Mouse (Mus musculus): ENCODE measurements around the gene Thada.
A peak's percentile ranks its signal among the peaks of the same experiment; 100 is the strongest.

Thada gene

GRCm38 (mm10) chr17:84161231-84161854 lies 304.7 kb downstream of the Thada start:
- no peak for DNase-seq (ENCODE audit: low spot score)

GRCm38 (mm10) chr17:84158891-84159290 lies 307.1 kb downstream of the Thada start:
- no peak for DNase-seq (ENCODE audit: low spot score)

DNA sequence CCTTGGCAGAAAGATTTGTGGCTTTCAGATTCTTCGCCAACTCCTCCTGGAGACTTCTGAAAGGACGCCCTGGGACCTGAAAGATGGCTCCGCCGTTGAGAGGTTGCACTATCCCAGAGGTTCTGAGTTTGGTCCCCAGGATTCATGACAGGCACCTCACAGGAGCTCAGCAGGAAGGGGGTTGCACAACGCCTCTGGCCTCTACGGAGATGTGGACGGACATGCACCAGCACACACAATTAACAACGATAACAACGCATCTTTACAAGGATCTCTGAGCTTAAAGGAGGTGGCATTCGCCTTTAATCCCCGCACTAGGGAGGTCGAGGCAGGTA lies 307.6 kb downstream of the Thada start:
- DNase-seq (ENCODE audit: low spot score), result no peak

GRCm38 (mm10) chr17:84157743-84158460 lies 308.1 kb downstream of the Thada start:
- no peak for DNase-seq (ENCODE audit: low spot score)

DNA sequence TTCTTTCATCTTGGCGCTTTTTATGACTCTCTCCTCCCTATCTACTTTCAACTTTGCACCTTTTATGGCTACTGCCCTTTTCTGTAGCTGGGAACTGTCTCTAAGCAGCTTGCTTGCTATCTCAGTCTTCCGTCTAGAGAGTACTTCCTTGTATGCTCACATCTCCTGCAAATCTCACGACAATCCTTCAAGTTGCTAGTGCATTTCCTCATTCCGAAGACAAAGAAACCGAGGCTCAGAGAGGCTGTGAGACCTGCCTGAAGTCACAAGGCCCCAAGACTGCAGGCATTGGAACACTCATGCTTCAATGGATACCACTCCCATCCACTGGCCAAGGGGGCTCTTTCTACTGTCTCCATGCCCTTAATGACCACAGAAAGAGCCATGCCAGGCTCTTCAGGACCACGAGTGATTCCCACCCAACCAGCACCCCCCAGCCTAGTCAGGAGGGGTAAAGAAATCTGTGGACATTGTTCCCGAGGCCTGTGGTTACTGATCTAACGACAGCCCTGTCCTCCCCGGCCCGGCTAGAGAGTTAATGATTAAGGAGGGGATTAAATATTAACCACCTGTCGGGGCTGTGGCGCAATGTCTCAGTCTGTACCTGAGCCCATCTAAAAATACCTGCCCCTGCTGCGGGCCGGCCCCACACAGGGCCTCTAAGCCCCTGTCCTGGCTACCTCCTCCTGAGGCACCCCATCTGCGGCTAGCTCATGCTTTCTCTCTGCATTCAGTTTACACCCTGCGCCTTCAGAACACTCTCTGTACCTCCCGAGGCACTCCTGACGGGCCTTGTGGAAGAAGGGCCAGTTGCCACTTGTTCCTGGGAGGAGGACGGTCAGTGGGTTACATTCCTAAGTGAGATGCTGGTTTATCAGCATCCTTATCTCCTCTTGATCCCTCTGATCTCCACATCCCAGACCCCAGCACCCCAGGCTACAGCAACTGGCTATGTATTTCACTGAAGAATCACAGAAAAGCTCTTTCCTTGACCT lies 309.0 kb downstream of the Thada start:
- DNase-seq (ENCODE audit: low spot score), result no peak

- no peak for DNase-seq (ENCODE audit: low spot score)
These were observed 309.8 kb downstream of the Thada start for GRCm38 (mm10) chr17:84156227-84156573.

GRCm38 (mm10) chr17:84155516-84156226 lies 310.3 kb downstream of the Thada start:
- DNase-seq (ENCODE audit: low spot score), result no peak

DNA sequence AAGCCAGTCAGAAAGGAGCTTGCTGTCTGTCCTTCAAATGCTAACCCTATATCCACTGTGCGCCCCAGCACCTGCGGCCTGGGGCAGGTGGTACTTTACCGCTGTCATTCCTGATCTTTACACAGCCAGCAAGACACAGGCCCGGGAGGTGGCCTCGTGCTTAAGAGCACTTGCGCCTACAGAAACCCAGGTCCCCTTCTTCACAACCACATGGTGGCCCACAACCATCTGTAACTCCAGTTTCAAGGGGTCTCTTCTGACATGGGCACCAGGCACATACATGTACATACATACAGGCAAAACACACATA lies 311.0 kb downstream of the Thada start:
- DNase-seq (ENCODE audit: low spot score), result no peak

- no peak for DNase-seq (ENCODE audit: low spot score)
These were observed 311.5 kb downstream of the Thada start for GRCm38 (mm10) chr17:84154302-84155028.

DNA sequence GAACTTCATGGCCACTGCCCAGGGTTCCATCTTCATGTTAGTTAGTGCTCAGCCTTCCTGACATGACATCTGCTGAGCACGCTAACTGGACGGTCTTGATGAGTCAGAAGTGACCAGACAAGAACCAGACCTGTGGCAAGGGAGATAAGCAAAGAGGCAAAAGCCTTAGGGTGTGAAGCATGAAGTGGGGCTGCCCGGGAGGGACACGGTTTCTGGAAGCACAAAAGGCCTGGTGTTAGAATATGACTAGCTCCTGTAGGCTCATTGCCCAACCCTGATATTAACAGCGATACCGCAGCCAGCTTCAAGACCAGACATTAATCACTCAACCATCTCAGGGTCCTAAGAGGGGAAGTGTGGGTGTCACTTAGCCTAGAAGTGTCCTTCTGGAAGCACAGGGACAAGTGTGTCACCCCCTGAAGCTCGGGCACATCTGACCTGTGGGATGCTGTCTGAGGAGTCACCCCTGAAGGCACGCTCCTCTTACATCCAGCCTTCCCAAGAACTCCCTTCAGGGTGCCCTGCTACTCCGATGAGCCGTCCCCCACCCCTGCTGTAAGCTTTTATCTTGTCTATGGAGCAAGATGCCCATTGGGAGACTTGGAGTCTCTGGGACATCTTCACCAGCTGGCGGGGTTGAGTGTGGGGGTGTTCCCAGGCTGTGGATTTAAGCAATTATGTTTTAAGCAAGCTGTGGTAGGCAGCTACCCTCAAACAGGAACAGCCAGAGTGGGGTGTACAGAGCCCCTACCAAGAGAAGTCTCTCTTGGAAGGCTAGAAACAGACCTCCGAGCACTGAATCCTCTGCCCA lies 312.8 kb downstream of the Thada start:
- DNase-seq (ENCODE audit: low spot score), result no peak

DNA sequence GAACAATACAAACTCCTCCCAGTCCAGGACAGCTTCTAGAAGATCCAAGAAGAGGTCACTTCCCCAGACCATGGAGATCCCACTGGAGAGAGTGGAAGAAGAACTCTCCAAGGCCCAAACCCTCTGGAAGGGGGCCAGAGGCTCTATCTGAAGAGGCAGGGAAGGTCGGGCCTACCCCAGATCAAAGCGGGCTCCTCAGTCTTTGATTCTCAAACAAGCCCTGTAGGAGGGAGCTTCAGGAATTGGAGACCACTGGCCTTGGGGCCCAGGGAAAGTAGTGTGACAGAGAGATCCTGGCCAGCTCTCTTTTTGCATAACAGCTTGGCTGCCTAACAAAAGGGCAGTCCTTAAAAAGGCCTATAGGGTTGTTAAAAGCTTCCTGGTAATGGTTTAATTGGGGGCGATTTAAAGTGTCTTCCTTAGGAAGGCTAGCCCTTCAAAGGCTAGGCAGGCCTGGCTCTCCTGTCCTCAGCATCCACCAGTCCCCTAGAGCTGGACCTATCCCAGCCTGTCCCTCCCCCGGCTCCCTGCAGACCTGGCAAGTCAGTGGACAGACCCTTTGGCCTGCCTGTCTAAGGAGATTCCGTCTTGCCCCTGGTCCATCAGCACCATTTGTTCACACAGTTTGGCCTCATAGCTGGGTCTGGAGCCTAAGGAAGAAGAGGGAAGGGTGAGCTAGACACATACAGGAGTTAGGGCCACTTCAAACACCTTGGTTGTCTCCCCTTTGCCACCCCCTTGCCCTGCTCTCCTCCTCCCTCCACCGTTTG lies 313.6 kb downstream of the Thada start:
- DNase-seq (ENCODE audit: low spot score), result no peak

GRCm38 (mm10) chr17:84151306-84151705 lies 314.7 kb downstream of the Thada start:
- DNase-seq (ENCODE audit: low spot score), result no peak

GRCm38 (mm10) chr17:84150291-84150690 lies 315.7 kb downstream of the Thada start:
- DNase-seq (ENCODE audit: low spot score), result no peak

DNA sequence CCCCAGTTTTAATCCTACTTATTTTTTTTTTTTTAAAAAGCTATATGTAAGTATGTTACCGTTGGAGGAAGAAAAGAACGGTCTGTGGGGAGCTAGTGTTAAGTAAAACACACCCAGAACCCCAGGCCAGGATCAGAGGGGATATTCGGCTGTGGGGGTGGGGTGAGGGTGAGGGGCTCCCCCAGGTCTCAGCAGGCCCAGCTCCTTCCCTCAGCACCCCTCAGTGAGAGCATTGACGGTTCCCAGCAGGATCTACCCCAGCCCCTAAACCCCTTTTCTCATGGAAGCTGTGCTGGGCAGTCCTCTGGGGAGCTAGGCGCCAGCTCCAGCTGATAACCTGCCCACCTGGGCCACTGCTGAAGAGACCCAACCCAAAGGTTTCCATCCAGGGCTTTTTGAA lies 316.4 kb downstream of the Thada start:
- DNase-seq (ENCODE audit: low spot score), result no peak

- DNase-seq (ENCODE audit: low spot score), result no peak
These were observed 317.2 kb downstream of the Thada start for GRCm38 (mm10) chr17:84148499-84149484.

DNA sequence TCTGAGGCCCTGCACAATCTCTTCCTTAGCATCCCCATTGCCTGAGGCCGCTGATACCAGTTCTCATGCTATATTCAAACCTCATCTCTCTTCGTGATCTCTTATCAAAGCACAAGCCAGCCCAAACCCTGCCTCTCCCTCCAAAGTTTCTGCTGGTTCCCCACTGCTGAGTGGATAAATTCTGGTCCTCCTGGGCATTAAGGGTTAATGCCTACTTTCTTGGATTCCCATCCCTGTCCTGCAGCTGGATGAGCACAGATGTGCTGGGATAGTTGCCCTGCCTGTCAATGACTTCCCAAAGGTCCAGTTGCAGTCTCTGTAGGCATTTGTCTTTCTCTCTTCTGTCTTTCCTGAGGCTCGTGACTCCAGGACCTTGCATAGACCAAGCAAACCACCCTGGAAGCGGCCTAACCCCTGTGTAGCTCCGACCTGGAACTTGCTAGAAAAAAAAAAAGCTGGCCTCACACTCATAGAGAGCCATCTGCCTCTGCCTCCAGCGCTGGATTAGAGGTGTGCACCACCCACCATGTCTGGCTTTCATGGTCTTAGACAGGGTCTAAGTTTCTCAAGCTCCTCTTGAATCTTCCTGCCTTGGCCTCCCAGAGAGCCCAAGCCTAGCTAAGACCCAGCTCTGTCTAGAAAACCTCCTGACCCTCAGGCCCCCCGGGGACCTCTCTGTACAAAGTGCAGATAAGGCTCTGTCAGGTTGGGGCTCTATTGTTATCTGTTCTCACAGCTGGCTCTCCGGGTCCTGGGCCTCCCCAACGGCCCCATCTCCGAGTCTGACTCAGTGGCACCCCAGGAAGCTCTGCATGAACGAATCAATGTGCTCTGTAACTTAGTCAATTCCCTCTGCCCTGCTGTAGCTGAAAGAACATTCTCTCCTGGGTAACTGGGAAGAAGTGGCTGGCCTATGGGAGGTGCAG lies 318.6 kb downstream of the Thada start:
- DNase-seq (ENCODE audit: low spot score), result peak; percentile 43

DNA sequence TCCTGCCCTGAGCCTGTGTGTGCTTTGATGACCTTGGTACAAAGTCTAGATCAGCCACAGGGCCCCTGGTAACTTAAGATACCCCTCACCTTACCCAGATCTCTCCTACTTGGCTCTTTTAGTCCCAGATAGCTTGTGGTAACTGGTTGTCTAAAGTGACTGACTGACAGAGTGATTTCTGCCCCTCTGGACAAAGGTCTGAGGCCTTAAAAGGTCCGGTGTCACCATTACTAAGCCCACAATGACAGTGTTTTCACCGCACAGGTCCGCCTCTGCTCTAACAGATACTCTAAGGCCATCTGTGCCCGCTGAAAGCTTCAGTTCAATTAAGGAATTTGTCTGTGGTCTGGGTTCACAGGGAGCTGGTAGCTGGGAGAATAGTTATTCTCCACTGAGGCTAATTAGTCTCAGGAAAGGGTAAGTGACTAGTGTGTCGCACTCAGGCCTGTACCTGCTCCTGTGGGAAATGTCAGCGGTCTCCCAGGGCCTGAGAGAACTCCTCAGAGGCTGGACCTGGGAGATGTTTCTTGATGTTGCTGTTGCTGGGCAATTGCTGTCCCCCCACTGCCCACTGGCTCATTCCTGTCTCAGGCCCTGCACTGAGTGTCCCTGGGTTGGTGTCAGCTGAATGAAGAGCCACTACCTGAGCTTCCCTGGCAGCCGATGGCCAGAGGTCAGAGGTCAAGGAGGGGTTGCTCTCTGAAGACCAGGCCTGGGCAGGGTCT lies 319.4 kb downstream of the Thada start:
- no peak for DNase-seq (ENCODE audit: low spot score)
